Mouse (Mus musculus) bone marrow, adult 2 months (tissue): Measurements from ENCODE around the gene Arhgap6.

Experiments used
- CTCF ChIP-seq: fragments of 200-500 bp; IDR thresholded peaks from 2 replicates; pipeline ENCODE4 v1.5.1; 2011; ENCODE audit warnings: low read length, control low read depth; ENCODE audit not compliant: control insufficient read depth, insufficient read depth
- POLR2A ChIP-seq: fragments of 200-500 bp; IDR thresholded peaks from 2 replicates; pipeline ENCODE4 v1.6.1; 2011; ENCODE audit warnings: low read depth, mild to moderate bottlenecking, control low read depth, low read length, borderline replicate concordance; ENCODE audit not compliant: control insufficient read depth

GRCm38 (mm10) chrX:169053907-169054476 lies 259.1 kb downstream of the Arhgap6 start:
- TF ChIP-seq CTCF (no peak), POLR2A (no peak)
